Mouse (Mus musculus): ENCODE results near the gene Pcbp4.
"Not testable (repeated sequence)": the region's sequence is repeated elsewhere in the genome, so short reads cannot be mapped to it uniquely, and the experiment has no call there.

Gene Pcbp4

GRCm38 (mm10) chr9:106482578-106483115, 29.6 kb downstream of the Pcbp4 start:
- DNase-seq (ENCODE audit: low spot score), result no peak

- DNase-seq (ENCODE audit: low spot score), result no peak
These were observed 30.0 kb downstream of the Pcbp4 start for GRCm38 (mm10) chr9:106483136-106483535.

- no peak for DNase-seq (ENCODE audit: low spot score)
These were observed 30.5 kb downstream of the Pcbp4 start for GRCm38 (mm10) chr9:106483606-106484005.

GRCm38 (mm10) chr9:106485076-106485475, 32.0 kb downstream of the Pcbp4 start:
- no peak for DNase-seq (ENCODE audit: low spot score)

- DNase-seq (ENCODE audit: low spot score), result not testable (repeated sequence)
These were observed 34.5 kb downstream of the Pcbp4 start for GRCm38 (mm10) chr9:106487602-106488001.

GRCm38 (mm10) chr9:106499667-106500066, 46.6 kb downstream of the Pcbp4 start, which contains the start of gene Iqcf1:
TSS of gene Iqcf1 (plus strand) at chr9:106499967.
- no peak for DNase-seq (ENCODE audit: low spot score)

- DNase-seq (ENCODE audit: low spot score), result no peak
These were observed 48.8 kb downstream of the Pcbp4 start for GRCm38 (mm10) chr9:106501846-106502245.

GRCm38 (mm10) chr9:106504246-106504645, 51.2 kb downstream of the Pcbp4 start:
- no peak for DNase-seq (ENCODE audit: low spot score)

- no peak for DNase-seq (ENCODE audit: low spot score)
These were observed 56.3 kb downstream of the Pcbp4 start for GRCm38 (mm10) chr9:106509356-106509755.

GRCm38 (mm10) chr9:106512729-106513450, 59.8 kb downstream of the Pcbp4 start:
- DNase-seq (ENCODE audit: low spot score), result no peak

GRCm38 (mm10) chr9:106513566-106513965, 60.5 kb downstream of the Pcbp4 start:
- DNase-seq (ENCODE audit: low spot score), result no peak

Data from retina, embryonic 14.5 days (tissue).